Mouse (Mus musculus) heart, adult 18-20 months (tissue): ENCODE measurements around the gene Olfr843. TPM values are rescaled to one million over a fixed set of nuclear protein-coding genes. Genes with fewer than 3 reads are reported as not detected.

Source experiments
- DNase-seq, 2 experiments: peaks; one replicate each; pipeline ENCODE4 v3.0.0; 2021 to 2022; ENCODE audit warnings: mixed read lengths in 1 of 2
- long read RNA-seq, 2 experiments: library from polyadenylated mRNA; stranded (forward); transcript quantifications; one replicate each; pipeline ENCODE4 v2.0.0; 2021
- total RNA-seq, 2 experiments: library from RNA; stranded (reverse); gene quantifications; 2 replicates each; pipeline ENCODE4 v1.2.3; 2021

Gene Olfr843
- total RNA-seq, result not detected
- long read RNA-seq, experiment 1, result 0 reads
- long read RNA-seq, experiment 2, result 0 reads

GRCm38 (mm10) chr9:19251887-19252286 lies at the start of gene Olfr843:
Gene Olfr843, minus strand, starts transcription at chr9:19251987.
- DNase-seq, result no peak

Other genes with a start within 250 kb of the Olfr843 start
- gene Olfr835, start 219.3 kb downstream of the Olfr843 start, total RNA-seq, result not detected
- gene Olfr836, start 131.6 kb downstream of the Olfr843 start, total RNA-seq, result not detected
- gene Olfr837, start 115.7 kb downstream of the Olfr843 start, total RNA-seq, result not detected
- under 1 TPM in 1 of 2 experiments, not detected in 1; 0.03 TPM for gene Olfr839-ps1, start 74.7 kb downstream of the Olfr843 start, total RNA-seq
- gene Olfr844, start 64.4 kb upstream of the Olfr843 start, total RNA-seq, result not detected
- gene Olfr845, start 84.5 kb upstream of the Olfr843 start, total RNA-seq, result not detected
- gene Olfr846, start 112.0 kb upstream of the Olfr843 start, total RNA-seq, result not detected
- not detected for gene Olfr847, start 126.7 kb upstream of the Olfr843 start, total RNA-seq
- gene Olfr849, start 188.3 kb upstream of the Olfr843 start, total RNA-seq, result not detected
- not detected for gene Olfr850, start 226.3 kb upstream of the Olfr843 start, total RNA-seq
- gene Olfr851, start 241.3 kb upstream of the Olfr843 start, total RNA-seq, result not detected